Mouse (Mus musculus) ovary, postnatal 14 days (tissue): ENCODE data around the gene Gm37240.

ENCODE experiments used
- DNase-seq: peaks from one replicate; pipeline ENCODE4 v3.0.0; 2022; ENCODE audit warnings: low spot score

Gm37240 gene

DNA sequence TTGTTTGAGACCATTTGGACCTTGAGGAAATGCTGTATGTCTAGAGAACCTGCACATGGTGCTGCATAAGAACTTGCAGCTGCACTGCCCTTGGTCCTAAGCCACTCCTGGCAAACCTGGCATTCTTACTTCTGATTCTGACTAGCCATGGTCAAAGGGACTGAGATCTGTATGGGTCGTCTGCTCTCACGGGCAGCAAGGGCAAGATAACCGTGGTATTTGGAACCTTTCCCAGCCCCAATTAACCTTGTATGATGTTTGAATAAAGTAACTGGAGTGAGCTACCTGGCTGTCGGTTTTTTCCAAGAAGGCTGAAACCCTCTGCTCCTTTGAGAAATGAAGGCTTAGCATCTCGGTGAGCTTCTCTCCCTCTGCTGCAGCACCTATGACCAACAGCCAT lies 8.4 kb downstream of the Gm37240 start:
- DNase-seq, result no peak

DNA sequence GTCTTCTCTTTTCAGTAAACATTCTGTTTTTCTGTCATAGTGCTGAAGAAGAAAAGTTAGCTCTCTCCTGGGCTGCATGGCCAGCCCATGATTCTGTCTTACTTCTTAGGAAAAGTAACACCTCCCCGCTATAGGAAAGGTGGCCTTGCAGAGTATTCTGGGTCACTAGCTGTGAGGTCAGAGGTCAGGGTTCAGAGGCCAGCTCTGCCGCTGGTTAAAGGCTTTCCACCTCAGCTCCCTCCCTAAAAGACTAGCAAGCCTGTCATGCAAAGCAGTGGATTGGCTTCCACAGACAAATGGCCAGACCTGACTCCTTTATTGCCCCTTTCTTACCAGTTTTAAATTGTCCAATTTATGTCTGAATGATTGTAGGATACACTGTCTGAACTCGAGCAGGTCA lies 23.3 kb downstream of the Gm37240 start:
- DNase-seq, result no peak

DNA sequence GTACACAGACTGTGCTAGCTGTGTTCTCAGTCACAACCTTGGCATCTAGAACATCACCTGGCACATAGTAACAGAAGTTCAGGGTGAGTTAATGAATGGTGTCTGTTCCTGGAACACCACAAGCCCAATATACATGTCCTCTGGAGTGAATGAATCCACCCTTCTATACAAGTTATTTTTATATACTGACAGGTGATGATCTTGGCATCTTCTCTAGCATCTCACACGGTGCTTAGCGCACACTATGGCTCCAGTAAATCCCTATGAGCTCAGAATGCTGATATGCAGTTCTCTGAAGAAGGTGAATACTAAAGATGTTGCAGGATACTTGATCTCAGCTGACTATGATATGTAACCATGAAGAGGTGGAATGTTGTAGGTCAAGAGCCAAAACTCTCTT lies 24.4 kb downstream of the Gm37240 start:
- no peak for DNase-seq

DNA sequence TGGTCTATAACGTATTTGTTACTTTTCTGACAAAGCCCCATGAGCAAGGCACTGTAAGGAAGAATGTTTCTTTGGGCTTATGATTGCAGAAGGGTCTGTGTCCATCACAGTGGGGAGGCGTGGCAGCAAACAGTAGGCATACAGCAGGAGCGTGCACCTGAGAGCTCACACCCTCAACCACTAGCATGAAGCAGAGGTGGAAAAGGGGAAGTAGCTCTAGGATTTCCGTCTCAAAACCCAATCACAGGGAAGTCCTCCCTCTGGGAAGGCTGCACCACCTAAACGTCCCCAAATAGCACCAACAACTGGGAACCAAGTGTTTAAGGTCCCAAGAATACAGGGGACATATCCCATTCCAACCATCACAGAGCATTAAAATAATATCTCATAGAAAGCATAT lies 26.3 kb downstream of the Gm37240 start:
- DNase-seq, result no peak

DNA sequence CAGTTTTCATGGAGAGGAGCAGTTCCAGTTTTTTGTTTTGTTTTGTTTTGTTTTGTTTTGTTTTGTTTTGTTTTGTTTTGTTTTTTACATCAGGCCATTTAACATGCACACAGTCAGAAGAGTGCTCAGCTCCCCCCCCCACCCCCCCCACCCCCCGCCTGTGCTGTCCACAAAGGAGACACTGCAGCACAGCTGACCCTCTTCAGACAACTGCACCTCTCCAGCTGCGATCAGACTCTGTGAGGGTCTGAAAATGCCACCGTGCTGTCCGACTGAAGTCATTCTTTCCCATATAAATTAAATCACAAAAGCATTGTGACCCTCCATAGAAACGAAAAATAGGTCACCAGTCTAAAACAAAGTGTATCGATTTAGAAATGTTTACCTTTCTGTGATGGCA lies 28.0 kb downstream of the Gm37240 start:
- no peak for DNase-seq

DNA sequence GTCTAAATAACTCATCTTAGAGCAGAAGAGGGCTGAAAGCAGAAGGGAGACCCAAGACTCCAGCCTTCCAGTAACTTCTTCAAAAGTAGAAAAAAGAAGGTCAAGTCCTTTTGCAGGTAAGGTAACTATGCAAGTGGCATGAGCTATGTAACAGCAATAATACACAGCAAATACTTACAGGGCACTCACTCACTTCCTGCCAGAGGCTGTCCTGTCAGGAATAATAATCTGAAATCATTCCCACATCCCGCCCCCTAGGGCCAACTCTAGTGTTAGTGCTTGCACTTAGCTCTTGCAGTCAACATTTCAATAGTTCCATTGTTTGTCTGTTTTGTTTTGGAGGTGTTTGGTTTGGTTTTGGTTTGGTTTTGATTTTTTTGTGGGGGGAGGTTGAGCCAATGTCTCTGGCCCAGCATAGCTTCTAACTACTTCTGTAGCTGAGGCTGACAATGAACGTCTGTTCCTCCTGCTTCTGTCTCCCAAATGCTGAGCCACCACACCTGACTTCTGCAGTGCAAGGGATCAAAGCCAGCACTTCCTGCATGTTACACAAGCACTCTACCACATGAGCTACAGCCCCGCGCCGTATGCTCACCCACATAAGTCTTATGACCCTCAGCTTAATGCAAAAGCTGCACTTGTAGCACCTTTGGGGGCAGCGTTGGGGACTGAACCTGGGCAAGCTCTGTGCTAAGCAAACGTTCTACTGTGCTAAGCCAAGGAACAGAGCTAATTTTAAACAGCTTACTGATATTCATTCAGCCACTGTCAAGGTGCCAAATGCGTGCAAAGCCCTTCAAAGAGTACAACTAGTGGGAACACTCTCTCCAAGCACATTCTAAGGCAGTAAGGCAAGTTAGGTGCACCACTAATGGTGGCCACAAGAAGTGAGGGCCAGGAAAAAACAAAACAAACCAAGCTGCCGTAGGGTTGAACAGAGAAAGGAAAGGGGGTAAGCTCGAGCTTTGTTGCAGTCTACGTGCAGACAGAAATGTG lies 28.9 kb downstream of the Gm37240 start:
- no peak for DNase-seq

DNA sequence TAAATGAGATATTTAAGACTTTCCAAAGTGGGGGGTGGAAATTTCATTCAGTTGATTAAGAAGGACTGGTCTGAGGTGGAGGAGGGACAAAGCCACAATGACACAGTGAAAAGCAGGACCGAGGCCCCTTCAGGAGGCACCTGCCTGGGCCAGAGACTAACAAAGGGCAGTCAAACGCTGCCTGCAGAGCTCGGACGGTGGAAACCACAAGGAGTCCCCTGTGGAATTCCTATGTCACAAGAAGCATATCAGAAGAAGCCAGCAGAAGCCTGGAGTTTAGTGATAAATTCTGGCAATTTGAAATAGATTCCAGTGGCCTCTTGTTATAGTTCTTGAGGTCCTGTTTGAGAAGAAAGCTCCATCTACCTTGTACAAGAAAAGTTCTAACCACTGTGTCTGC lies 30.2 kb downstream of the Gm37240 start:
- no peak for DNase-seq

DNA sequence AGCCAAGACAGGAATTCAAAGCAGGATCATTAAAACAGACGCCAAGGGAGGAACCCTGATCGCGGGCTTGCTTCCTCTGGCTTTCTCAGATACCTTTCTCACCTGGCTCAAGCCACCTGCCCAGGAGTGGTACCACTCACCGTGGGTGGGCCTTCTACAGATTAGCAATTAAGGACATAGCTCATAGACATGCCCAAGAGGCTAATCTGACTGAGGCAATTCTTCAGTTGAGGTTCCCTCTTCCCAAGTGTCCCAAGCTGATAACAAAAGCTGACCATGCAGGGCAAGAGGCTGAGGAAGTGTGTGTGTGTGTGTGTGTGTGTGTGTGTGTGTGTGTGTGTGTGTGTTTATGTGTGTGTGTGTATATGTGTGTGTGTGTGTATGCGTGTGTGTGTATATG lies 31.4 kb downstream of the Gm37240 start:
- no peak for DNase-seq

DNA sequence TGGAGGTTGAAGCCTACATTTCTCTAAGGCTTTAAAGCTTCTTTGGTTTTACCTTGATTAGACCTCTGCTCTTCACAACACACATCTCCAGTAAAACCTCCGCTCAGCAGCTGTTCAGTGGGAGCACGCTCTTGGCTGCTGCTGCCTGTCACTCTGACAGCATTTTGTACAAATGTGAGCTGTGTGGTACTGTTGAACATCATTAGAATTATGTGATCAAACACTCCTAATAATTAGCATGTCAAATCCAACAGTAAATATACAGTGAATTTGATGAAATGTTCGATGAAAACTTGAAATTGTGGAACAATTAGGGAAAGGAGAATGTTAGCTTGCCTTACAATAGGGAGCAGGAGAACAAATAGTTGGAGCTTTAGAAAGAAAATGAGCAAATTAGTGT lies 32.3 kb downstream of the Gm37240 start:
- DNase-seq, result no peak

DNA sequence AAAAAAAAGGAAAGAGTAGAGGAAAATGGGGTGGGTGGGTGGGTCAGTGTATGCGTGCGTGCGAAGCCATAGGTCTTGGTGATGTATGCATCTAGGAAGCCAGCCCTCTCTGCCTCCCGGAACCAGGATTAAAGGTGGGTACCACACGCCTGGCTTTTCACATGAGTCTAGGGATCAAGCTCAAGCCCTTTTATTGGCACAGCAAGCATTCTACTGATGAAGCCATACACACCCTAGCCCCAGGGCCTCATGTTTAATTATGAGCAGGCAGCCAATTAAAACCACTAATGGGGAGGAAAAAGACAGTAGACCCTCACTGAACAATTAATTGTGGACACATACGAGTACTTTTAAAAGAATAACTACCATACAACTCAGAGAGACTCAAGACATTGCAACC lies 33.2 kb downstream of the Gm37240 start:
- no peak for DNase-seq

DNA sequence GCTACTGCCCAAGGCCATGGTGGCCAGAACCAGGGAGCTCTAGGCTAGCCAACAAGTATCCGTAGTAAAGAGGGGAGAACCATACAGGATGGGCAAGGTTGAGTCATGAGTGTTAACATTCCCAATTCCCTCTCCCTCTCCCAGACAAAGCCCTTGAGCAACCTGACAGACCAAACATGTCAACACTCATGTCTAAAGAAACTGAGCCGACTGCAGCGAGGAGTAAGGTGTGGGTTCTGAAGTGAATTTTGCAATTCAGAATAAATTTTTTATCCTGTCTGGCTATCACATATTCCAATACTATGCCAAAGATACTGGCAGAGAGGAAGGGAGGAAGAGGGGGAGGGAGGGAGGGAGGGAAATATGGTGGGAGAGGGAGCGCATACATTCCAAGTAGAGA lies 33.6 kb downstream of the Gm37240 start:
- DNase-seq, result no peak

DNA sequence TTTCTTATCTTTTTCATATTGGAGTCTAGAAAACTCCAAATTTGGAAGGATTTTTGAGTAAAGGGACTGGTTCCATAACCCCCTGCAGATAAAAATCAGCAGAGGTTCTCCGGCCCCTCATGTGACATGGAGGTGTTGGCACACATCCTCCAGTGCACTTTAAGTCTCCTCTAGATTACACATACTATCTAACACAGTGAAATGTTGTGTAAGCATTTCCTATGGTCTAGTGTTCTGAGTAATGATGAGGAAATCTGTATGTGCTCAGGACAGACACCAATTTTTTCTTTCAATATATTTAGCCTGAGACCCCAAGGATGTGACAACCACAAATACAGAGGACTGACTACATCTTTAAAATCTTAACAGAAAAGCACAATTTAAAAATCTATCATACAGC lies 37.2 kb downstream of the Gm37240 start:
- no peak for DNase-seq

DNA sequence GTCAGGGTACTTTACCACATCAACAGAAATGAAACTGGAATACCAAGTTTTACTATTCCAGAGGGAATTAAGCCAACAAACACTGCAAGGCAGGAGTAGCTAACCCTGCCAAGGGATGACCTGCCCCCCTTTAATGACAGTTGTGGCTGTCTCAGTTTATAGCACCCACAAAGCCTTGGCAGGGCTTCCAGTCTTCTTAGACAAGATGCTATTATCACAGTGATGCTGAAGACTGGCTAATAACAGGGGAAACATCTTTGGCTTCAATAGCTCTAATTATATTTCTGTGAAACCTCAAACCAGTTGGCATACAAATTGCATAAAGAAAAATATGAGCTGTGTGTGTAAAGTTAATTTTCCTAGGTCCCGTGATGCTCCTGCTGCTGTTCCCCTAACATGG lies 41.0 kb downstream of the Gm37240 start:
- DNase-seq, result no peak

DNA sequence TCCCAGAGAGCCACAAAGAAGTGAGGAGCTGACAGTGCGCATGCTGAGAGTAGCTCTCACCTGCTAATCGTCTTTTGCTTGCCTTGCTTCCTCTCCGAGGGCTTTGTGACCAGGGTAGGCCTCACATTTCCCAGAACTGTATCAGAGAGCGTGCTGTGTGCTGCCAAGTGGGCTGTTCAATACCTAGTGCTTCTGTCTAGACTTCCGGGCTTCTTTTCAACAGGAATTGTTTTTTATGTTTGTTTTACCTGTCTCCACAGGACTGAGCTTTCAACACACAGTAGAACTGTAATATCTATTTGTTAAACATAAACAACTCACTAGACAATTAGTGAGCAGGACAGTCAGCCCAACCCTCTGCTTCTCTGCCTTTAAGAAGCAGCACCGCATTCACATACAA lies 42.0 kb downstream of the Gm37240 start:
- no peak for DNase-seq

DNA sequence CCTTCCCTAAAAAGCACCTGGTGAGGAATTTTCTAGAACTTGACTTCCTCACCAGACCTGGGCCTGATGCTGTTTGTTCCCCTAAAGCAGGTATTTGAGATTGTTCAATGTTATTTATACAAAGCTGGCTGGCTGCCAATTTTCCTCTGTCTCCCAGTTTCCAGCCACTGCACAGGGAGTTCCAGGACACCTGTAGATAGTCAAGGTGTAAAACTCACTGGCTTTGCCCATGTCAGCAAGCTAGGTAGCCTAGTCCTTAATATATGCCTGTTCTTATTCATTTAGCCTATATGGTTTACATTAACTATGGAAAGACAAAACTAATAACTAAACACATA lies 44.5 kb downstream of the Gm37240 start:
- DNase-seq, result no peak

DNA sequence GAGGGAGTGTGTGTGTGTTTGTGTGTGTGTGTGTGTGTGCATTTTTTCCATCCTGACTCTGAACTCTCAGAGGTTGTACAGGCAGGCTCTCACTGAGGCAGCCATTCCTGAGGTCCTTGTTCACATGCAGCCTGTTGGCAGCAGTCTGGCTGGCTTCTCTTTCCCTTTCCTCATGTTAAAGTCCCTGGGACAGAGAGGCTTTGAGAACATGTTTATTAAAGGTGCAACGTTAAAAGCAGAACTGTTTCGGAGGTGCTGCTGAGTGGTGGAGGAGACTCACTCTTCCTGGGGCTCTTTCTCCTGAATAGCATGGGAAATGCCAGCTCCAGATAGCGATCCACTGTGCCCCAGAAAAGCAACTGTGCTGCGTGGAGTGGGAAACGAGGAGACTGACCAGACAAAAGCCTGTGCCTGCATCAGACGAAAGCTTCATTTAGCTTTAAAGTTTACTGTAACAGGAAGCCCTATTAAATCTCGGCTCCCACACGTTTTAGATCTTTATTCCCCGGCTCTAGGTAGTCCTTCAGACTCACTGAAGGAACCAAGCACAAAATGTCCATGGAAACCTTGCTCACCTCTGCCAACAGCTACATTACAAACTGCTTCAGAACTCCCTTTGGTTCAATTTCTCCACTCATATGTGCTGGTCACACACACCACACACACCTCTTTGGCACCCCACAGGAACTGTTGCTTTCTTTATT lies 45.0 kb downstream of the Gm37240 start:
- DNase-seq, result no peak

DNA sequence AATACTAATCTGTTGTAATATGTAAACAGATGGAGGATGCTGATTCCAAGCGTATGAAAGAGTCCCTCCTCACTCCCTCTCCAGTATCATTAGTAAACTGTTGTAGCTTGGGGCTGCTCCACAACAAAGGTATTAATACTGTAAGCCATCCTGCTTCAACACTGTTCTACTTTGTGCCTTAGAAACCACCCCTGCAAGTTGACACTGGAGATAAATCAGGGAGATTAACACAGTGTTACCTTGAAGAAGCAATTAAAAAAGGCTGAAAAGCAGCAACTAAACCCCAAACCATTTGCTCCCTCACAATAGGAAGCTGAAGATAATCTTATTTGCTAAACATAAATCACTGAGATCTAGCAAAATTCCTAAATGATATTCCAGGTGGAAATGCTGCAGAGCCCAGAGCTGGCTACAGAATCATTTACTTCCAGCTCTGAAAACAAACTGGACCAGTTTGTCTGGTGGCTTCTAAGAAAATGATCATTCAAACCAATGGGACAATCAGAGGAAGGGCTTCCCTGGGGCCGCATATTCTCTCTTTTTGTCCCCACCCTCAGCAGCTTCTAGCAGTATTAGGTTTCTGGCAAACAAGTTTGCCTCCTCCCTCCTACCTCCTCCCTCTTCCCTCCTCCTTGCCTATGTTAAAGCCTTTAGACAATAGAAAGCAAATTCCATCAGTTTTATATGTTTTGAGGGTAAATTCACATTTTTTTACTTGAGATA lies 45.7 kb downstream of the Gm37240 start:
- no peak for DNase-seq

DNA sequence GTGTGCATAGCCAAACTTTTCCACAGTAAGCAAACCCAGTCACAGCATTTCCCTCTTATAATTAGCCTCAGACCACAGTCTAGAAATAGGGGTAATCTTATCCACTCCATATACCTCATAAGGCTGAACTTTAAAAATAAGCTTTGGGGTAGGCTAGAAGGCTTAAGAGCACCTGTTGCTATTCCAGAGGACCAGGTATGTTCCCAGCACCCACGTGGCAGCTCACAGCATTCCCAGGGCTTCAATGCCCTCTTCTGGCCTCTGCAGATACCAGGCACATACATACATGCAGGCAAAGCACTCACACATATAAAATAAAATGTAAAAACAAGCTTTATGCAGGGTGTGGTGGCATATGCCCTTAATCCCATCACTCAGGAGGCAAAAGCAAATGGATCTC lies 53.7 kb downstream of the Gm37240 start:
- no peak for DNase-seq

DNA sequence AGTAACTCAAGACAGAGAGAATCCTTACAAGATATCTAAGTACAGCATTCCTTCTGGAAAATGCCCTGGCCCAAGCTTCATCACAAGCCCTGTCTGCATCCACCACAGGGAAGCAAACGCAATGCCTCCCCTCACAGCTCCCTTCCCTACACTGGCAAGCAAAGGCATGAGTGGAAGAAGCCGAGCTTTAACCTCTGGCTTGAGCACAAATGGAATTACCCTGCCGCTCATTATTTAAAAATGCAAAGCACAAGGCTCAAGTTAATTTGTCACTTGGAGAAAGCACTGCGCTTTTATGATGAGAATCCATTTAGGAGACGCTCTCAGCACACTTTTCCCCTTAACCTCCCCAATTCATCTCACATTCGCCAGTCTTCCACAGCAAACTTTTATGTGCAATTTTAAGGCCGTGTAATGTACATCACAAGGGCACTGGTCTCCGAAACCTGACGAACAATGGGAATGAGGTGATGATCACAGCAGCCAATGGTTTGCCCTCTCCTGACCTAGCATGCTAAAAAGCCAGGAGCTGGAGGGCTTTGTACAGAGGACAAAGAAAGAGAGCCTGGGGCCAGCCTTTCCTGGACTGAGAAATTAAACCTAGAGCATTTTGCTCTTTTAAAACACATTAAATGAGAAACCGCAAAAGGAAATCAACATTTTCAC lies 54.7 kb downstream of the Gm37240 start:
- DNase-seq, result no peak

DNA sequence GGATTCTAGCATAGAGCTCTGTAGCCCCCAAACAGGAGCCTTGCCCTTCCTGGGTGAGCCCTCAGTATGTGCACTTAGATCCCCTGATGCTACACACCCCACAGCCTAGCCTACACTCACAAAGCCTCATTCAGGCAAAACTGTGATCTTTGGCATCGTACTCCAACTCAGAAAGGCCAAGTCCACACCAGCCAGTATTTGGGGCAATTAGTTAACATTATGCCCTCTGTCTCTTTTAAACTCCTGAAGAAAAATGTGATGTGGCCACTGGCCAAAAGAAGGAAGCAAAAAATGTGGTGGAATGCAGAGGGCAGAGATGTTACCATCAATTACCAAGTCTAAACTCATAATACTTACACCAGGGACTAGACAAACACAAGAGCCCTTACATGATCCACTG lies 55.5 kb downstream of the Gm37240 start:
- DNase-seq, result no peak

DNA sequence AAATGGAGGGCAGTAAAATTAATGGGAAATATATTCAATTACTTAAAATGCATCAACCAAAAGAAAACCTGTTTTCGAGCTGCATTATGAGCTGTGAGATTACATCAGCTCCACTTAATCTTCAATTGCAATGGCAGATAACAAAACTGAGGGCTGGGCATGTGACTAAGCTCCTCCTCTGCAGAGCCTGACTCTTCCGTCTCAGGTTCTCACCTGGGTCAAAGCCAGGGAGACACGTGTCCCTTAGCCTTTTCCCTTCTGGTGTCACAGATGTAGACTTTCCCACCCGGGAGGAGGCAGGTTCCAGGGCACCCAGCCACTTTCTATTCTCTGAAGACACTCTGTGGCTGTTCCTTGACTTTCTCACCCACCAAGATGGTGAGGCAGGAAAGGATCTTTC lies 58.3 kb downstream of the Gm37240 start:
- DNase-seq, result peak; percentile 6

DNA sequence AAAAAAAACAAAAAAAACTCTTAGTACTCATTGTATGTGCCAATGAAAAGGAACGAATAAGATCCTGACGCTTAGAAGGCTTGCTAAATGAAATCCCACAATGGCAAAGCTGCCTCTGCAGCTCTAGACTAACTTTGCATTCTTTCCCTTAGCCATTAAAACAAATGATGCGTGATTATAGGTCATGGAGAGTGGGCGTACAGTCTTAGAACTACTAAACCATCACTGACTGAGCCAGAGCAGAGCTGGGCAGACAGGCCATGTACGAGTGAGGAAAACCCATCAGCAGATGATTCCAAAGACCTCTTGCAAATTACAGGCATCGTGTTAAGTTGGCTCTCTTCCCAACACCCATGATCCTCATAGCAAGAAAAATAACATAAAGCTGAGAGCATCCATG lies 59.5 kb downstream of the Gm37240 start:
- no peak for DNase-seq
